Mouse (Mus musculus) v-Abl transformed pro-B cells (cell line): Measurements from ENCODE around the gene Arntl2.
"Not testable (repeated sequence)": the region's sequence is repeated elsewhere in the genome, so short reads cannot be mapped to it uniquely, and the experiment has no call there.

Source experiments
- in situ Hi-C, 2 experiments: fragments of 400-800 bp; cut with MboI; formaldehyde crosslinking; loops; one replicate each; pipeline ENCODE4 v1.15.1; 2025; ENCODE audit not compliant: unreplicated experiment in 2 of 2

Gene Arntl2

DNA sequence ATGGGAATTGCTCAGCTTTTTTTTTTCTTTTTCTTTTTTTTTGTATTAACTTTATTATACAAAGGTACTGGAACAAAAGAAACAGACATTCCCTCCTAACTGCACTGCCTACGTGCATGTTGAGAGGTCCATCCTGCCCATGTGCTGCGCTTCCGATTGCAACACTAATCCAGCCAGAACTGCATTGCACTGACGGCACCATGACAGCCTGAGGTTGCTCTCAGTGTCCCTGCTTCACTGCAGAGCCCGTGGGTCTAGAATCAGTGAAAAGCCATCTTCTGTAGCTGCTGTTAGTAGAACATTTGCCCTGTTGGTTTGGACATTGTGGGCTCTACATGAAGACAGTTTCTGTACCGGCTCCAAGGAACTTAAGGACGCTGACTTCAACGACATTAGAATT lies 20.0 kb upstream of the Arntl2 start:
- in situ Hi-C loops = not testable (repeated sequence)

DNA sequence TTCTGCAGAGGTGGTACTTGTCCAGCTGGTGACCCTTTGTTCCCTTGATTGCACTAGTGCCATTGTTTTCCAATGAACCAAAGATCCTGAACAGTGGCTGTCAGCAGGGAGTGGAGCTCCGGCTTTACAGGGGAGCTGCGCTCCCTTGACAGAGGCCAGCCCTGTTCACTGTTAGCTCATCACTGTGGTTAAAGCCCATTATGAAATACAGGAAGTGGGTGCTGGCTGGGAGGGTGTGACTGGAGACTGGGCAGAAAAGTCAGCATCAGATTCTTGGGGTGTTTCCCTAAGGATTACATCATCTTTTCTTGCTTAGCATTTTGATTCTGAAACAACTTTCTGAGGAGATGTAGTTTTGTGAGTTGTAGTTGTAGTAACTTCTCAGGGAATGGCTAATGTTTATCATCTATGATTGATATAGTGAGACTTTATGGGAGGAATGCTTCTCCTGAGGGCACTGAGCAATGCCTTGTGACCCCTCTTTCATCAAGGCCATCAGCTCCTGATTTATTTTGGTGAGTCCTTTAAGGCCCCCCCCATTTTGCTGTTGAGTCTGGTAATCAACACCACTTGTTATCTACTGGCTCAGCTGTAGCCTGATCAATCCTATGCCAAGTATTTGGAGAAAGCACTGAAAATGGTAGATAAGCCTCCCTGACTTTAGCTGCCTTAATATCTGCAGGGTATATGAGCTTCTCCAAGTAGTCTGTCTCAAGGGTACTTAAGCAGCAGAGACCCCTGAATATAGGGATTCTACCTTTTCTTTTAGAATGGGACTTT lies 19.1 kb upstream of the Arntl2 start:
- in situ Hi-C loops = no loop called here

DNA sequence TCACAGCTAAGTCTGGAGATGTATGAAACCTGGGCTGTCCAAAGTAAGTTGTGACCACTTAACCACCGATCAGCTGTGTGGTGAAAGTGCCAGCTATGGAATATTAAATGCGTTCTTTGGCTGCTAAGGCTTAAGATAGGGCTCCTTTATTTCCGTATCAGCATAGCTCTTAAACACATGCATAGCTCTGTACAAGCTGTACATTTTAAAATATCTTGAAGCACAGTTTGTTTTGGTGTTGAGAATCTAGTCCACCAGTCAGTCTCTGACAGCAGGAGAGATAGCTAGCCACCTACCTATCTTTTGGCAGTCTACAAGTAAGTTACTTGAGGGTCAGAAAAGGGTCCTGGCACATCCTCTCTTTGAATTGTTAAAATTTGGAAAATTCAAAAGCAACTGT lies 17.8 kb upstream of the Arntl2 start:
- in situ Hi-C loops = no loop called here

DNA sequence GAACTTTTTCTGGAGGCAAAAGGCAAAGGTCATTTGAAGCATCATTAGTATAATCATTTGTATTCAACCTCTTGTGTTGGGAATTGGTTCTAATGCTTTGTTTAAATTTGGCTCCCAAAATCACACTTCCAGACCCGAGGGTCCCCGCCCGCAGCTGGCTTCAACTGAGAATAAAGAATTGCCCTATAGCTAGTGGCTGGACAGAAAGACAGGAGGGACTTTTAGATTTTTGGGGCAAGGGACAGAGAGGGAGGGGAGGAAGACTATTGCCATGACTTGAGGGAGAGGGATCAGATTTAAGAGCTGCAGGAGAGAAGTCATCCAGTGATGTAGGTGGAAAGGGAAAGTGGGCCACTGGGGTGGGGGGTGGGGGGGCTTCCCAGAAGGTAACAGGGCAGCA lies 14.3 kb upstream of the Arntl2 start:
- in situ Hi-C loops = no loop called here

DNA sequence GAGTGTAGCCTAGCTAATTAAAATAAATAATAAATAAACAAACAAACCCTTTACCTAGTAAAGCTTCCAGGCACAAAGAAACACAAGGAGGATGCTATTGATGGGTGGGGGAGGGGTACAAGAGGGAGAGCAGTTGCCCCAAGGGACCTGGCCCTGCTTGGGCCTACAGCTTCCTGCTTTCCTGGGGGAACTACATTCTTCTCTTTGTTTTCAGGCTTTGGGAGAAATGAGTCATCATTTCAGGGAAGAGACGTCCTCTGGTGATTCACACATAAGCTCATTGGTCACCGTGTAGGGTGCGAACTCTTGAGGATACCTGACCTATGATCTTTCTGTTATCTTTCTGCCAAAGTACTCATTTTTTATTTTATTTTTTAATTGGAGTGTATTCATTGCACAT lies 2.3 kb upstream of the Arntl2 start:
- in situ Hi-C loops = no loop called here

DNA sequence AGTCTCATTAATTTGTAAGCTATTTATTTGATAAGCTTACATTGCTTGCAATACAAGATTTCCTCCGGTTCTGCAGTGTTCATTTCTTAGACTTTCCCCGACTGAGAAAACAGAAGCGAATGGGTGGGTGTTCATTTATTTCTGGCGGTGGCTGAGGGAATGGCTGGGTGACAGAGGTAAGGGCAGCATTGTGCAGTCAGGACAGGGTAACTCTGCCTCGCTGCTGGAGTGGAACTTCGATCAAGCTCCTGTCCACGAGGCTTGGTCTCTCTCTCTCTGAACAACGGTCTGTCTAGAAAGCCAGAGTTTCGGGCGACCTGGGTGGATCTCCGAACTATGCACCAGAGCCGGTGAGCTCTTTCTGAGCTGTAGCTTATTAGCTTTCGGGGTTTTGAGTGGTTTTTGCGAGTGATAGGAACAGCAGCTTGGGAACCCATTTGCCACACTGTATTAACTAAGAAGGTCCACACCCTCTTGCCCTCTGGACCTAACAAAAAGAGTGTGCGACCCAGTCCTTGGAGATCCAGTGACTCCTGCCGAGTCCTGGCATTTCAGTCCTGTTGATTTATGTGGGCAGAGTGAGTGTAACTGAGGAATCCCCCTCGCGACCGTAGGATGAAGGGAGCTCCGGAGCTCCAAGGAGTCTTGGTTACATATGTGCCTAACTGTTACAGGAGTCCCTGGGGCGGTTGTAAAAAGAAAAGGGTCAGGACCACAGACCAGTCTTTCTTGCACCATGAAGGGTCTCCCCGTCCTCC lies 510 bp upstream of the Arntl2 start:
- in situ Hi-C loops = no loop called here

DNA sequence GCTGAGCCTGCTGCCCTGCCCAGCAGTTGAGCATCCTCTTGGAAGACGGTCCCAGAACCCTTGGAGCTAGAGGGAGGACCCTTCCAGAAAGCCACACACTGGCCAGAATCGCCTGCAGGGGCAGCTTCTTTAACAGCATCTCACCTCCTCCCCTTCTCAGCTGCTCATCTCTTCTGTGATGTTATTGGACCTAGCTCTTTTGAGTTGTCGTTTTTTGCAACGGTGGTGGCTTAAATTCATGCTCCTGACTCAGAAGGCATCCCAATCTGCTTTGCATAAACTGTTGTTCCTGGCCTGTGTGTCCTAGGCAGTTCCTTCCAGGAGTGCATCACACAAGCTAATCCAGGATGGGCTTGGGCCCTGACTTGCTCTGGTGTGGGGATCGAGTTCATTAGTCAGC lies 1.6 kb downstream of the Arntl2 start:
- in situ Hi-C loops = no loop called here

DNA sequence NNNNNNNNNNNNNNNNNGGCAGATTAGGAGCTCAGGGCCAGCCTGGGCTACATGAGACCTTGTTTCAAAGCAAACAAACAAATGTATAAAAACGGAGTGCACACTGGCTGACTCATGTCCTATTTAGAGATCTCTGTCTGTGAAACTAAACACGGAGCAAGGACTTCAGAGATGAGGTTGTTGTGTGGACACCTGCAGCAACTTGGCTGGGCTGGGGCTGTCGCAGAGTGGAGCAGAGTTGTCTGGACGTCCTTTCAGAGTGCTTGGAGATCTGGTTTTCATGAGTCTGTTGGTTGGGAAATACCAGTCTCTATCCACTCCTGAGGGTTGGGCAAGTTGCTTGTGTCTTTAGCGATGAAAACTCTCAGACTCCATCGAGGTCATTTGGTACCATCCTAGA lies 14.1 kb downstream of the Arntl2 start:
- in situ Hi-C loops = no loop called here

DNA sequence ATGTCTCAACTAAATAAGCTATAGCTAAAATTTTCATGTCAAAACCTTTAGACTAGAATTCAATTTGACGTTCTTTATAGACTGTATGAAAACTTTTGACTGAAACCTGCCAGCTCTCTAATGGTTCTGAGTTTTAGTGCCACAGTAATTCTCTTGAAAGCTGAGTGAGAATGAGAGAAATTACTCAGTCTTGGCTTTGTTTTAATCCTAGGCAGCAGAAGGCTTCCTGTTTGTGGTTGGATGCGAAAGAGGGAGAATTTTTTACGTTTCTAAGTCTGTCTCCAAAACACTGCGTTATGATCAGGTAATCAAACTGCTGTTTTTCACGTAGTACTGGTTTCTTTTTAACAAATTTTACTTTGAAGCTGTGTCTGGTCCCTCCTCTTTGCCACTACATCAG lies 17.2 kb downstream of the Arntl2 start:
- in situ Hi-C loops = no loop called here

DNA sequence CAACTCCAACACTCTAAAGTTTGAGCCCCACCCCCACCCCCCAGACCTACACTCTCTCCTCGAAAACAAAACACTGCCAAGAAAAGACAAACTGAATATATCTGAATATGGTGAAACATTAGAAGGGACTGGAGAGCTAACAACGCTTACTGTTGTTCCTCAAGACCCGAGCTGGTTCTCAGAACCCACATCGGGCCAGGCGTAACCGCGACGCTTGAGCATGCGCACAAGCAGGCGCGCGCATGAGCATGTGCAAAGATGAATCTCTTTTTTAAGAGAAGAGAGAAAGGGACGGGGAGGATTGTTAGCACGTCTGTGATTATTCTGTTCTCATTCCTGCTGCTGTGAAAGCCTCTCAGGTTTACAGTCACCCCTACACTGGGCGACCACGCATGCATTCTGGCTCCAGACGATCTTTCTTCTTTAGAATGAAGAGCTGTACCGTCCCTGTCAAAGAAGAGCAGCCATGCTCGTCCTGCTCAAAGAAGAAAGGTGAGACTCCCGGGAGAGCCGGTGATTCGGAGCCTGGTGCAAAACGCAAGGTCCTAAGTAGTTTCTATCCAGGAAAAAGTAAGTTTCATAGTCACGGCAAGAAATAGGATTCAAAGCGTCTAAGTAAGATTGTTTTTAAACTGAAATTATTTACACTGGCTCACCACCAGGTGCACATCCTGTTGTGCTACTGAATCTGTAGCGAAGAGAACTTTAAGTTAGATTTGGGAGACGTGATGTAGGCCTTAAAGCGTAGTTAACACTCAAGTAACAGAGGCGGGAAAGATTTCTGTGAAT lies 24.5 kb downstream of the Arntl2 start:
- in situ Hi-C loops = loop anchor here in 1 of 2 experiments (10.0 kb wide), 2 partner anchors 414 to 1314 kb away; no protein-coding TSS in a partner anchor

DNA sequence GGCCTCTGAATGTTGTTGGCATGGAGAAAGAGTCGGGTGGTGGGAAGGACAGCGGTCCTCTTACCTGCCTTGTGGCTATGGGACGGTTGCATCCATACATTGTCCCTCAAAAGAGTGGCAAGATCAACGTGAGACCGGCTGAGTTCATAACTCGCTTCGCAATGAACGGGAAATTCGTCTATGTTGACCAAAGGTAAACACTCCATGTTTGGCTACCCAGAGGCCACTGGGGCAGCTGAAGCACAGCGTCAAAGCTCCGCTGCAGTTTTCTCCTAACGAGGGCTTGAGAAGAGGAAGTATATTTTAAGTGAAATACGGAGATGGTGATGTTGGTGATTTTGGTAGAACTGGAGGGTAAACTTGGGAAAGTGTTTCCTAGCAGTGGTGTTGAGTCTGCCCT lies 26.1 kb downstream of the Arntl2 start:
- in situ Hi-C loops = loop anchor here in 1 of 2 experiments (10.0 kb wide), 2 partner anchors 413 to 1313 kb away; no protein-coding TSS in a partner anchor

DNA sequence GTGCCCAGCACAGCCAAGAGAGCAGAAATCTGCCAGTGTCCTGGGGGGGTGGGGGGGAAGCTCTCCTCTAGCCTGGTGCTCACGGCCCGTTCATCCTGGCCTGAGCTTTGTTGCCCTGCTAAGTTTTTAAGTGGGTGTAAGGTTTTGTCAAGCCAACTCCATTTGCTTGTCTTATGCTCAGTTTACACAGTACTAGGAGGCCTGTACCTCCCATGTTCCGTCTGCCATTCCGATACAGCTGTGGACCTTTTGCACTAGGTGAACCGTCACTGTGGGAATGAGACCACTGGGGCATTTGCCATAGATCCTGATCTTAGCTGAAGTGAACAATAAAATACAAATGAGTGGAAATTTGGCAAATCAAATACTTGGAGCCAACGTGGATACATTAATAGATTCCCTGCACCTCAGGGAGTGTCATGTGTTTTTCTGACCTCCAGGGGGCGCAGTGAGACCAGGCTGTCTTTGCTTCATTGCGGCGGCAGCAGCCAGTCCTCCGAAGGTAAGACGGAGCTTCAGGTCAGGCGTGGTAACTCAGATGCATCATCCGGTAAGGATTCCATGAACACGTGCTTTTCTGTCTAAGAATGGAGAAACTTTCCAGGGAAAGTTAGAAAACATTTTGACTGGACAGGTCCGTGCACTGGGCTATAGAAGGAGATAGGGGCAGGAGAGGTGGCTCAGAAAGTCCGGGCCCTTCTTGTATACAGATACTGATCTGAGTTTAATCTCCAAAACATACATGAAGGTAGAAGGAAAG lies 29.1 kb downstream of the Arntl2 start:
- in situ Hi-C loops = loop anchor here (5.0 to 25.0 kb wide), 6 partner anchors 167 to 1312 kb away; no protein-coding TSS in a partner anchor

DNA sequence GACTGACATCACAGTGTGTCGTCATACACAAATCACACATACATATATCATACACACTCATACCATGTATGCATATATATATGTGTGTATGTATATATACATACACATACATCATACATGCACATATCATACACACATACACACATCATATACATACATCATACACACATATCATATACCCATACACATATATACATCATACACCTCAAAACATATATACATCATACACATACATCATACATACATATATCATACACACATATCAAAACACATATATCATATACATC lies 29.6 kb downstream of the Arntl2 start:
- in situ Hi-C loops = loop anchor here (5.0 to 25.0 kb wide), 6 partner anchors 167 to 1312 kb away; no protein-coding TSS in a partner anchor

DNA sequence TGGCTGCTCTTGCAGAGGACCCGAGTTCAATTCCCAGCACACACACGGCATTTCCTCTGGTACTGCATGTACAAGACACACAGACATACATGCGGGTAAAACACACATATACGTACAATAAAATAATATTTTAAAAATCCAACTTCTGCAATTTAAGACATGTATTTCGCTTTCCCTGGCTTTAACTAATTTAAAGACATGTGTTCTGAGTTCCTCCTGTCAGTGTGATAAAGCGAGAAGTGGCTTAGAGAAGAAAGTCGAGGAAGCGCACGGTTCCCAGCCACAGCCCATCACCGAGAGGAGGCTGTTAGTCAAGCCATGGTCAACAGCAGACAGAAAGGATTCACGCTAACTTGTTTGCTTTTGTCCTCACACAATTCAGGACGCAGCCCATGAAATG lies 35.5 kb downstream of the Arntl2 start:
- in situ Hi-C loops = loop anchor here (5.0 to 25.0 kb wide), 4 partner anchors 161 to 1306 kb away; no protein-coding TSS in a partner anchor

DNA sequence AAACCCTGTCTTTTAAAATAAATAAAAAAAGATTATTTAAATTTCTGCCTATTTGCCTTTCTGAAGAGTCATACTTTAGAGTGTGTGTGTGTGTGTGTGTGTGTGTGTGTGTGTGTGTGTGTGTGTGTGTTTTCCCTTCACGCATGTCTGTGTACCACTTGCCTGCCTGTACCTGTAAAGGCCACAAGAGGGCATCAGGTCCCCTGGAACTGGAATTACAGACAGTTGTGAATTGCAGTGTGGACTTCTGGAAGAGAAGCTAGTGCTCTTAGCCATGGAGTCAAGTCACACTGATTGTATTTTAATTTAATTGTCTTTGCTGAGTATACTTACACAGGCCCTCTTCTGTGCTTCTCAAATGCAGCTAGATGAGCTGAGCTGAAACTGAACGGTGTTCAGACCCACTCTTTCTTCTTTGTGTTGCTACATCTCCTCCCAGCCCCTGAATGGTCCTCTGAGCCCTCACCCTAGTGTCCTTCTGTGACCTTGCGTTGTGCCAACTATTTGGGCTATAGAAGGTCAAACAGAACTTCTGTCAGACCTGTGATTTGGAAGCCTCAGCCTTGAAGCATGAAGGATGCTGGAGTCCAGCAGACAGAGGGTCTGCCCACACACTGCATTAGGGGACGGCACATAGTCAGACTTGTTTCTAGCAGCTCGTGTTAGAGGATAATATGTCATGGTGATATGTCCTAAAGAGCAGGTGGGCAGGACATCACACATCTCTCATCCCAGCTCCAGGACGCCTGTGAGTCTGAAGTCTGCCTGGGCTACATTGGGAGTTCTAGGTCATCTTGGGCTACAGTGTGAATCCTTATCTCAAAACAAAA lies 37.8 kb downstream of the Arntl2 start:
- in situ Hi-C loops = loop anchor here (5.0 to 25.0 kb wide), 4 partner anchors 159 to 1304 kb away; no protein-coding TSS in a partner anchor

DNA sequence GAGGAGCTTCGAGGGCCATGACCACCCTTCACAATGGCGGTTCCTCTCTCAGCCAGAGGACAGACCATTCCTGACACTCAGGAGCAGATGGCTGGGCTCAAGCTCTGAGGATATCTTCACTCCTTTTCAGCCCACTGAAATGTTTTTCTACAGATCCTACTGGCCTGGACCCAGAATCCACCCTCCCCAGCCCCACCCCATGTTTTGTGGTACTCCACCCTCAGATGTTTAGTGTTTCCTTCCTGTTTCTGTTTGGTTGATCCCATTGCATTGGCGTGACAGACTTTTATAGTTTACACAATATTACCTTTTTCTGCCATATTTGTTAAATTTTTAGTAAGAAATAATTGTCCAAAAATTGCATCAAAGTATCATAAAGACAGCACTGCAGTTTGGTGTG lies 38.5 kb downstream of the Arntl2 start:
- in situ Hi-C loops = loop anchor here (5.0 to 25.0 kb wide), 4 partner anchors 158 to 1303 kb away; no protein-coding TSS in a partner anchor

DNA sequence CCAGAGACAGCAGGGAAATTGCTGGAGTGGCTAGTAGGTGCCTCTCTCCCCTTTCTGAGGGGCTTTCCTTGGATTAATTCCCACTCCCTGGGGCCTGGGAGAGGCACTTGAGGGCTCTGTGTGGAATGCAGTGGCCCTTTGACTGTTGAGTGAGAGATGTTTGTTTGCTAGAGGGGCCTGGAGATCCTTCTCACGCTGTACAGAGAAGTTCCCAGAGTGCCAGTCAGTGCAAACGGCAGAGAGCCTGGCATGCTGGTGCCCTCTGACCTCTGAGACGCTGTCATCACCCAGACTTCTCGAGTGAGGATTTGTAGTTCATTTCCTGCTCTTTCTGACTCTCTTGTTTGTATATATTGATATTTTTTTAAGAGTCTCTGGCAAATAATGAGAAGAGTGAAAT lies 39.9 kb downstream of the Arntl2 start:
- in situ Hi-C loops = loop anchor here (10.0 to 25.0 kb wide), 3 partner anchors 269 to 1302 kb away; no protein-coding TSS in a partner anchor

DNA sequence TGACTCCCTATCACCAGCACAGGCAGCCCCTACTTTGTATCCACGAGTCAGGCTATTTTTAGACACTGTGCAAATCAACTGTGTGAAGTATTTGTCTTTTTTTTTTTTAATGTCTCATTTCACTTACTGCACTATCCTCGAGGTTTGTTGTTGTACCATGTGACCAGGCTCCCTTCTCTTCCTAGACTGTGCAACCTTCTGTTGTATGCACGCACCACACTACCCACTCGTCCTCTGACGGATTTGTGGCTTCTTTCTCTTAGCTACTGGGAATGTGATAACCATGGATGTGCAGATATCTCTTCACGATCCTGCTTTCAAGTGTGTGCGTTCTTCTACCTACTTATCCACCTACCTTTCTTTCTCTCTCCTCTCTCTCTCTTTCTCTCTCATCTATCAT lies 41.5 kb downstream of the Arntl2 start:
- in situ Hi-C loops = loop anchor here (10.0 to 25.0 kb wide), 3 partner anchors 267 to 1300 kb away; no protein-coding TSS in a partner anchor

DNA sequence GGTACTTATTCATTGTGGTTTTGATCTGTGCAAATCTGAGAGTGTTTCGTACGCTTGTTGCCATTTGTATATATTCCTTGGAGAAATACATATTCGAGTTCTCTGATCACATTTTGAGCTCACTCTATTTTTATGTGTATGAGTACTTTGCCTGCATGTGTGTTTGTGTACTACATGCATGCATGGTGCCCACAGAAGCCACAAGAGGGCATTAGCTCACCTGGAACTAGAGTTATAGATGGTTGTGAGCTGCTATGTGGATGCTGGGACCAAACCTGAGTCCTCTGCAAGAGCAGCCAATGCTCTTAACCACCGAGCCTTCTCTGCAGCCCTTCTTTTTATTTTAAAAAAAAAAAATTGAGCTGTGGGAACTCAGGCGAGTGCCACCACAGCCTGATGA lies 42.5 kb downstream of the Arntl2 start:
- in situ Hi-C loops = loop anchor here (10.0 to 25.0 kb wide), 3 partner anchors 266 to 1299 kb away; no protein-coding TSS in a partner anchor
